Mouse (Mus musculus): ENCODE data around the gene Bahcc1.

DNA sequence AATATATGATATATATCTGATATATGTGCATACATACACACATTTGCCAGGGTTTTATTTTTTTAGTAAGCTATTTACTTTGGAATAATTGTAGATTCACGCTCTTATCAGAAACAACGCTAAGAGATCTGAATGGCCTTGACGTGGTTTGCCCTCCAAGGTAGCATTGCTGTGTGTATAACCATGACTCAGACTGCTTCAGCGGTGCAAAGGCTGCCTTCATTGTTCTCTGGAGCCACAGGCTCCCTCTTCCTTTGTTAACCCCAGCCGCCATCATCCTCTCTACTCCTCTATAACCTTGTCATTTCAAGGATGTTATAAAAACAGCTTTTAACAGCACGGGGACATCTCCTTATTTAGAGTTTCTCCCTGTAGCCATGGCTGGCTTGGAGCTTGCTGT, 32.1 kb upstream of the Bahcc1 start:
- TF ChIP-seq POLR2A (IDR thresholded peaks at IDR 0.05; ENCODE audit: low read depth, low read length): no peak
- no peak for TF ChIP-seq CTCF (conservative IDR thresholded peaks at IDR 0.05; ENCODE audit: insufficient read depth, insufficient read length, low read depth, low read length)

Measured in kidney, adult 2 months (tissue).